Mouse (Mus musculus) CH12.LX (cell line): ENCODE results near the gene Cd3g. TPM values are rescaled to one million over a fixed set of nuclear protein-coding genes. Genes with fewer than 3 reads are reported as not detected.

Source experiments
- DNase-seq: peaks from one replicate; pipeline ENCODE4 v3.0.0-alpha.2; 2013; ENCODE audit errors: extremely low read depth
- H3K27ac ChIP-seq: 2 replicates; pipeline ENCODE4 v1.5.1; 2012; ENCODE audit warnings: low read depth, mild to moderate bottlenecking, control low read depth, moderate library complexity; ENCODE audit not compliant: insufficient read depth
- H3K27me3 ChIP-seq: replicated peaks from 2 replicates; pipeline ENCODE3; 2012; ENCODE audit warnings: inconsistent platforms
- H3K36me3 ChIP-seq, 2 experiments: replicated peaks in 1 of 2; 2 replicates each; pipeline versions ENCODE3 to v1.6.1; 2012; ENCODE audit warnings: inconsistent platforms in 1 of 2, low read length in 1 of 2, mild to moderate bottlenecking in 1 of 2, mixed read lengths in 1 of 2, moderate library complexity in 1 of 2; ENCODE audit not compliant: control insufficient read depth in 1 of 2, insufficient read depth in 1 of 2
- H3K4me1 ChIP-seq, 2 experiments: 2 replicates each; pipeline ENCODE4 v1.6.1; 2012; ENCODE audit warnings: inconsistent platforms in 1 of 2, moderate library complexity in 1 of 2; ENCODE audit not compliant: insufficient read depth in 2 of 2, control insufficient read depth in 1 of 2
- H3K4me2 ChIP-seq: 2 replicates; pipeline ENCODE4 v1.6.1; 2012; ENCODE audit warnings: low read depth, mild to moderate bottlenecking, control low read depth; ENCODE audit not compliant: poor library complexity, insufficient read depth, severe bottlenecking
- H3K4me3 ChIP-seq, 3 experiments: fragments of 150-350 bp in 1 of 3; sonication (generic) in 1 of 3; replicated peaks in 1 of 3; 2 replicates each; pipeline versions ENCODE3 to v1.5.1; 2011 to 2012; ENCODE audit warnings: low read depth in 2 of 3, low read length in 2 of 3, mild to moderate bottlenecking in 2 of 3, moderate library complexity in 2 of 3, control low read depth in 1 of 3, improper control_type of control experiment in 1 of 3, inconsistent platforms in 1 of 3, mixed read lengths in 1 of 3; ENCODE audit not compliant: poor library complexity in 1 of 3
- H3K79me2 ChIP-seq: replicated peaks from 2 replicates; pipeline ENCODE4 v1.6.1; 2012; ENCODE audit warnings: mild to moderate bottlenecking, moderate library complexity; ENCODE audit not compliant: control insufficient read depth, poor library complexity, insufficient read depth, severe bottlenecking; ENCODE audit errors: extremely low read depth
- H3K9ac ChIP-seq: 2 replicates; pipeline ENCODE4 v1.6.1; 2012; ENCODE audit warnings: low read depth, mild to moderate bottlenecking, control low read depth, moderate library complexity; ENCODE audit not compliant: insufficient read depth
- H3K9me3 ChIP-seq: replicated peaks from 2 replicates; pipeline ENCODE3; 2012; ENCODE audit warnings: low read length, inconsistent platforms, mixed read lengths
- CTCF ChIP-seq, 2 experiments: IDR thresholded peaks in 1 of 2; conservative IDR thresholded peaks in 1 of 2; 2 replicates each; pipeline ENCODE4 v1.5.1; 2011 to 2012; ENCODE audit warnings: low read depth in 2 of 2, low read length in 2 of 2, improper control_type of control experiment in 1 of 2, inconsistent platforms in 1 of 2, mild to moderate bottlenecking in 1 of 2, moderate library complexity in 1 of 2
- ELF1 ChIP-seq: IDR thresholded peaks from 2 replicates; pipeline ENCODE4 v1.6.1; 2014; ENCODE audit warnings: low read depth, mild to moderate bottlenecking, inconsistent platforms, low read length, improper control_type of control experiment
- EP300 ChIP-seq: IDR thresholded peaks from 2 replicates; pipeline ENCODE4 v1.6.1; 2011; ENCODE audit warnings: low read length, improper control_type of control experiment
- GABPA ChIP-seq: IDR thresholded peaks from 2 replicates; pipeline ENCODE4 v1.6.1; 2012; ENCODE audit warnings: low read depth, low read length, improper control_type of control experiment, inconsistent platforms; ENCODE audit not compliant: insufficient replicate concordance
- IRF4 ChIP-seq: IDR thresholded peaks from 2 replicates; pipeline ENCODE4 v1.6.1; 2014; ENCODE audit warnings: low read depth, mild to moderate bottlenecking, inconsistent platforms, low read length, improper control_type of control experiment
- JUN ChIP-seq: IDR thresholded peaks from 2 replicates; pipeline ENCODE4 v1.6.1; 2011; ENCODE audit warnings: low read depth, mild to moderate bottlenecking, low read length, improper control_type of control experiment, moderate library complexity; ENCODE audit not compliant: insufficient read depth
- JUND ChIP-seq: conservative IDR thresholded peaks from 2 replicates; pipeline ENCODE4 v1.6.1; 2011; ENCODE audit warnings: low read depth, low read length, improper control_type of control experiment
- KAT2A ChIP-seq: IDR thresholded peaks from 2 replicates; pipeline ENCODE4 v1.6.1; 2012; ENCODE audit warnings: low read length, improper control_type of control experiment, inconsistent platforms; ENCODE audit not compliant: insufficient replicate concordance
- MAX ChIP-seq: IDR thresholded peaks from 2 replicates; pipeline ENCODE4 v1.6.1; 2011; ENCODE audit warnings: low read length, improper control_type of control experiment
- MEF2A ChIP-seq: IDR thresholded peaks from 2 replicates; pipeline ENCODE4 v1.6.1; 2014; ENCODE audit warnings: low read depth, mild to moderate bottlenecking, inconsistent platforms, low read length, improper control_type of control experiment, borderline replicate concordance
- MXI1 ChIP-seq: IDR thresholded peaks from 2 replicates; pipeline ENCODE4 v1.6.1; 2011; ENCODE audit warnings: mild to moderate bottlenecking, low read depth, low read length, improper control_type of control experiment
- NELFE ChIP-seq: IDR thresholded peaks from 2 replicates; pipeline ENCODE4 v1.6.1; 2011; ENCODE audit warnings: low read depth, low read length, improper control_type of control experiment
- PAX5 ChIP-seq: IDR thresholded peaks from 2 replicates; pipeline ENCODE4 v1.6.1; 2012; ENCODE audit warnings: low read length, inconsistent platforms, mixed read lengths
- POLR2A ChIP-seq: IDR thresholded peaks from 2 replicates; pipeline ENCODE4 v1.6.1; 2011; ENCODE audit warnings: low read depth, mild to moderate bottlenecking, improper control_type of control experiment, low read length
- RAD21 ChIP-seq: IDR thresholded peaks from 2 replicates; pipeline ENCODE4 v1.6.1; 2011; ENCODE audit warnings: low read depth, mild to moderate bottlenecking, low read length, improper control_type of control experiment, moderate library complexity
- RCOR1 ChIP-seq: conservative IDR thresholded peaks from 2 replicates; pipeline ENCODE4 v1.6.1; 2012; ENCODE audit warnings: low read depth, mild to moderate bottlenecking, inconsistent platforms, low read length, improper control_type of control experiment
- SMC3 ChIP-seq: IDR thresholded peaks from 2 replicates; pipeline ENCODE4 v1.6.1; 2011; ENCODE audit warnings: low read depth, low read length, improper control_type of control experiment
- TCF12 ChIP-seq: IDR thresholded peaks from 2 replicates; pipeline ENCODE4 v1.6.1; 2014; ENCODE audit warnings: low read depth, mild to moderate bottlenecking, inconsistent platforms, low read length, improper control_type of control experiment
- UBTF ChIP-seq: IDR thresholded peaks from 2 replicates; pipeline ENCODE4 v1.6.1; 2012; ENCODE audit warnings: low read depth, mild to moderate bottlenecking, inconsistent platforms, low read length, improper control_type of control experiment, moderate library complexity
- USF2 ChIP-seq: conservative IDR thresholded peaks from 2 replicates; pipeline ENCODE4 v1.6.1; 2011; ENCODE audit warnings: low read depth, low read length, improper control_type of control experiment
- ZC3H11A ChIP-seq: IDR thresholded peaks from 2 replicates; pipeline ENCODE4 v1.6.1; 2012; ENCODE audit warnings: low read depth, mild to moderate bottlenecking, inconsistent platforms, low read length, improper control_type of control experiment
- ZKSCAN1 ChIP-seq: IDR thresholded peaks from 2 replicates; pipeline ENCODE4 v1.6.1; 2012; ENCODE audit warnings: low read depth, inconsistent platforms, low read length, improper control_type of control experiment, borderline replicate concordance
- dilution Hi-C: fragments of 300-500 bp; cut with MboI; formaldehyde crosslinking; loops from 2 replicates; pipeline ENCODE4 v1.14.3; 2020; ENCODE audit warnings: low sequenced_read_pairs; ENCODE audit not compliant: extremely low pct_unique_long_range_greater_than_20kb, extremely low pct_ligation_motif_present
- in situ Hi-C: fragments of 300-500 bp; cut with MboI; formaldehyde crosslinking; loops from 3 replicates; pipeline ENCODE4 v1.14.3; 2019; ENCODE audit warnings: low sequenced_read_pairs, low pct_ligation_motif_present, low pct_unique_long_range_greater_than_20kb, mixed read lengths
- polyA plus RNA-seq: library from polyadenylated mRNA; unstranded; fragments of >175 nt; gene quantifications from 2 replicates; pipeline ENCODE4 v1.2.1, GENCODE M21; 2012; ENCODE audit warnings: low read depth; ENCODE audit not compliant: insufficient read length
- total RNA-seq, 2 experiments: library from RNA; depleted of rRNA; stranded (reverse); fragments of 300-350 nt in 1 of 2; fragments of >200 nt in 1 of 2; gene quantifications; 2 replicates each; pipeline ENCODE4 v1.2.3; 2012 to 2014

The Cd3g gene
- total and polyA plus RNA-seq, 3 experiments: 1.7 to 12.7 (median 2.9) TPM

GRCm38 (mm10) chr9:45024187-45024586, 44.0 kb upstream of the Cd3g start:
- in situ Hi-C loops: loop anchor here (25.0 kb wide), 1 partner anchor 363 kb away; the partner anchor contains the start of gene Fxyd2
- no peak for DNase-seq

GRCm38 (mm10) chr9:45023638-45024037, 43.4 kb upstream of the Cd3g start:
- Histone ChIP-seq H3K9ac (no peak overlapping the region), H3K79me2 (no peaks in the 10 kb centered on the region), H3K4me2 (no peak overlapping the region), H3K4me1 (peaks cover 22 to 28% of the 10 kb centered on the region in 2 experiments), H3K27ac (no peak overlapping the region), H3K36me3 (no peaks in the 10 kb centered on the region), H3K4me3 (no peak overlapping the region), H3K9me3 (no peaks in the 10 kb centered on the region), H3K27me3 (peaks cover 2% of the 10 kb centered on the region)
- dilution Hi-C loops (no loop called here), in situ Hi-C loops (loop anchor here (25.0 kb wide), 1 partner anchor 364 kb away; the partner anchor contains the start of gene Fxyd2)
- TF ChIP-seq PAX5 (no peak), KAT2A (0 out of 2 replicates have a peak, but pooled peaks have one; percentile 21), EP300 (peak; percentile 71), JUN (peak; percentile 77), RCOR1 (peak; percentile 53; the same call in 1 of the 2 replicates), POLR2A (no peak), MAX (0 out of 2 replicates have a peak, but pooled peaks have one; percentile 20), IRF4 (peak; percentile 75; the same call in 1 of the 2 replicates), MEF2A (peak; percentile 65; the same call in 1 of the 2 replicates), JUND (peak; percentile 80), USF2 (no peak), MXI1 (0 out of 2 replicates have a peak, but pooled peaks have one; percentile 36), TCF12 (0 out of 2 replicates have a peak, but pooled peaks have one; percentile 17)
- DNase-seq: no peak

More at GRCm38 (mm10) chr9:45024187-45024586, 44.0 kb upstream of the Cd3g start:
- H3K36me3 ChIP-seq: no peaks in the 10 kb centered on the region
- dilution Hi-C loops: no loop called here
- peaks cover 2% of the 10 kb centered on the region for H3K27me3 ChIP-seq
- no peak overlapping the region for H3K27ac ChIP-seq
- no peak overlapping the region for H3K4me3 ChIP-seq
- H3K9ac ChIP-seq: no peak overlapping the region
- no peaks in the 10 kb centered on the region for H3K9me3 ChIP-seq
- no peak overlapping the region for H3K4me2 ChIP-seq
- H3K4me1 ChIP-seq: peaks cover 26 to 33% of the 10 kb centered on the region in 2 experiments
- 0 out of 2 replicates have a peak, but pooled peaks have one; percentile 5 for TF ChIP-seq MXI1
- no peak for TF ChIP-seq UBTF
- TF ChIP-seq, all 38 proteins: peak for 1
- H3K79me2 ChIP-seq: no peaks in the 10 kb centered on the region

- H3K79me2 ChIP-seq: no peaks in the 10 kb centered on the region
- no peak overlapping the region for H3K4me2 ChIP-seq
- DNase-seq: peak; percentile 82
- no peaks in the 10 kb centered on the region for H3K9me3 ChIP-seq
- no peak overlapping the region for H3K27ac ChIP-seq
- H3K27me3 ChIP-seq: peaks cover 2% of the 10 kb centered on the region
- in situ Hi-C loops: loop anchor here (25.0 kb wide), 1 partner anchor 365 kb away; the partner anchor contains the start of gene Fxyd2
- dilution Hi-C loops: no loop called here
- peak; percentile 11; the same call in 1 of the 2 replicates for TF ChIP-seq NELFE
- peak; percentile 57; the same call in 1 of the 2 replicates for TF ChIP-seq IRF4
- TF ChIP-seq ZC3H11A: peak; percentile 97
- peak; percentile 99 for TF ChIP-seq SMC3
- peak; percentile 82 to 99 for TF ChIP-seq CTCF (conservative IDR thresholded peaks at IDR 0.05 in 1 of 2, IDR thresholded peaks at IDR 0.05 in 1 of 2; ENCODE audit: low read depth in 2 of 2, low read length in 2 of 2)
- no peak for TF ChIP-seq ELF1
- no peak for TF ChIP-seq ZKSCAN1
- TF ChIP-seq UBTF: no peak
- TF ChIP-seq GABPA: no peak
- TF ChIP-seq RAD21: peak; percentile 100
- no peak overlapping the region for H3K4me3 ChIP-seq
- H3K36me3 ChIP-seq: no peaks in the 10 kb centered on the region
- peaks cover 13 to 20% of the 10 kb centered on the region in 2 experiments for H3K4me1 ChIP-seq
- H3K9ac ChIP-seq: no peak overlapping the region
These were observed 42.6 kb upstream of the Cd3g start for GRCm38 (mm10) chr9:45022800-45023199.
